Mouse (Mus musculus) embryonic facial prominence, embryonic 15.5 days (tissue): ENCODE measurements around the gene Mmachc. TPM values are rescaled to one million over a fixed set of nuclear protein-coding genes. Genes with fewer than 3 reads are reported as not detected.

Experiments
- polyA plus RNA-seq: library from polyadenylated mRNA; unstranded; fragments of >200 nt; fragmentation: Nextera tagmentation; extraction: Ambion mirVana; gene quantifications from 2 replicates; pipeline ENCODE4 v1.2.1, GENCODE M21; 2015

The Mmachc gene
- polyA plus RNA-seq, 1 experiment from 2014 or later, result 22.8 TPM

Other genes with a start within 250 kb of the Mmachc start
- 16.1 and 17.9 TPM in 2 replicates for gene Mast2, start 244.2 kb downstream of the Mmachc start, polyA plus RNA-seq
- 12.2 and 12.3 TPM in 2 replicates for gene Ipp, start 200.9 kb downstream of the Mmachc start, polyA plus RNA-seq
- gene Tmem69, start 152.5 kb downstream of the Mmachc start, polyA plus RNA-seq, result 20.9 and 22.5 TPM in 2 replicates
- 29.7 and 31.4 TPM in 2 replicates for gene Gpbp1l1, start 150.7 kb downstream of the Mmachc start, polyA plus RNA-seq
- 15.6 and 25.4 TPM in 2 replicates for gene Ccdc17, start 111.8 kb downstream of the Mmachc start, polyA plus RNA-seq
- 107 TPM in 2 replicates for gene Nasp, start 80.5 kb downstream of the Mmachc start, polyA plus RNA-seq
- 777 and 798 TPM in 2 replicates for gene Akr1a1, start 56.7 kb downstream of the Mmachc start, polyA plus RNA-seq
- 1,053 and 1,174 TPM in 2 replicates for gene Prdx1, start 22.9 kb downstream of the Mmachc start, polyA plus RNA-seq
- 29.7 and 32.0 TPM in 2 replicates for gene Ccdc163, start 103 bp upstream of the Mmachc start, polyA plus RNA-seq
- 7.7 and 8.3 TPM in 2 replicates for gene Tesk2, start 12.5 kb upstream of the Mmachc start, polyA plus RNA-seq
- 35.6 and 36.4 TPM in 2 replicates for gene Toe1, start 99.2 kb upstream of the Mmachc start, polyA plus RNA-seq
- gene Mutyh, start 99.3 kb upstream of the Mmachc start, polyA plus RNA-seq, result 13.0 and 14.8 TPM in 2 replicates
- 0.47 and 0.89 TPM in 2 replicates for gene Hpdl, start 113.3 kb upstream of the Mmachc start, polyA plus RNA-seq
- gene Zswim5, start 169.0 kb upstream of the Mmachc start, polyA plus RNA-seq, result 0.35 and 0.45 TPM in 2 replicates